Mouse (Mus musculus) heart, embryonic 12.5 days (tissue): ENCODE measurements around the gene Xab2. TPM values are rescaled to one million over a fixed set of nuclear protein-coding genes. Genes with fewer than 3 reads are reported as not detected.

Source experiments
- ATAC-seq: fragments of 200-750 bp; cut with Nextera tagmentation; 2 replicates; pipeline ENCODE4 v1.8.0; 2017; ENCODE audit warnings: moderate TSS enrichment, moderate library complexity; ENCODE audit not compliant: insufficient number of reproducible peaks, low FRiP score
- H3K27ac ChIP-seq: fragments of 300-500 bp; sonication (generic); 2 replicates; pipeline ENCODE4 v1.5.1; 2016; ENCODE audit warnings: mild to moderate bottlenecking, moderate library complexity; ENCODE audit not compliant: poor library complexity, severe bottlenecking
- H3K27me3 ChIP-seq: fragments of 300-500 bp; sonication (generic); replicated peaks from 2 replicates; pipeline ENCODE4 v1.6.1; 2016; ENCODE audit warnings: mild to moderate bottlenecking, moderate library complexity
- H3K36me3 ChIP-seq: fragments of 300-500 bp; sonication (generic); 2 replicates; pipeline ENCODE4 v1.6.1; 2016; ENCODE audit warnings: mild to moderate bottlenecking, moderate library complexity
- H3K4me1 ChIP-seq: fragments of 300-500 bp; sonication (generic); replicated peaks from 2 replicates; pipeline ENCODE4 v1.6.1; 2016; ENCODE audit warnings: mild to moderate bottlenecking
- H3K4me2 ChIP-seq: fragments of 300-500 bp; sonication (generic); 2 replicates; pipeline ENCODE4 v1.6.1; 2016; ENCODE audit warnings: mild to moderate bottlenecking, moderate library complexity
- H3K4me3 ChIP-seq: fragments of 300-500 bp; sonication (generic); 2 replicates; pipeline ENCODE4 v1.5.1; 2016; ENCODE audit warnings: mild to moderate bottlenecking
- H3K9ac ChIP-seq: fragments of 300-500 bp; sonication (generic); 2 replicates; pipeline ENCODE4 v1.6.1; 2016; ENCODE audit warnings: mild to moderate bottlenecking, moderate library complexity
- H3K9me3 ChIP-seq: fragments of 300-500 bp; sonication (generic); replicated peaks from 2 replicates; pipeline ENCODE4 v1.6.1; 2016; ENCODE audit warnings: mild to moderate bottlenecking, moderate library complexity
- WGBS: fragments of 180-500 bp; shearing (Covaris S2); methylation state at CpG from one replicate; pipeline ENCODE4 v1.1.7; 2016; 5-methylcytosine and 5-hydroxymethylcytosine counted together
- polyA plus RNA-seq: library from polyadenylated mRNA; unstranded; fragments of >200 nt; fragmentation: Nextera tagmentation; extraction: Ambion mirVana; gene quantifications from 2 replicates; pipeline ENCODE4 v1.2.1, GENCODE M21; 2016

Xab2 gene
- polyA plus RNA-seq: 33.8 and 34.9 TPM in 2 replicates

- peak within 1 kb of the TSS; percentile 94 for H3K4me3 ChIP-seq
- under 1% methylated on average over 37 of the region's 37 CpGs for WGBS
These were observed at the start of gene Xab2, which contains the start of gene Pet100 for GRCm38 (mm10) chr8:3621199-3621970. Gene Xab2 (minus strand): TSS chr8:3621316. Gene Pet100 (plus strand): TSS chr8:3621548.

GRCm38 (mm10) chr8:3670388-3670787, 49.3 kb upstream of the Xab2 start:
- Histone ChIP-seq H3K9ac (no peak overlapping the region), H3K27me3 (peaks cover 4% of the 10 kb centered on the region; the same call in 1 of the 2 replicates), H3K36me3 (no peaks in the 10 kb centered on the region), H3K4me1 (0 out of 2 replicates have a peak, but pooled peaks cover 4% of the 10 kb centered on the region), H3K9me3 (no peaks in the 10 kb centered on the region), H3K4me2 (no peak overlapping the region), H3K4me3 (no peak overlapping the region), H3K27ac (no peak overlapping the region)
- ATAC-seq: no peak
- 71% methylated on average over 2 of the region's 2 CpGs for WGBS

More at GRCm38 (mm10) chr8:3621199-3621970, at the start of gene Xab2, which contains the start of gene Pet100:
- Histone ChIP-seq H3K4me1 (peaks cover 17% of the 10 kb centered on the region), H3K4me2 (peak within 1 kb of the TSS; percentile 84), H3K27me3 (no peaks in the 10 kb centered on the region), H3K27ac (no peak within 1 kb of the TSS), H3K36me3 (peaks cover 24% of the 10 kb centered on the region), H3K9me3 (no peaks in the 10 kb centered on the region), H3K9ac (peak within 1 kb of the TSS; percentile 93)
- peak; percentile 98 for ATAC-seq

- no peaks in the 10 kb centered on the region for H3K9me3 ChIP-seq
- H3K36me3 ChIP-seq: no peaks in the 10 kb centered on the region
- H3K4me1 ChIP-seq: no peaks in the 10 kb centered on the region
- WGBS: 61% methylated on average over 6 of the region's 6 CpGs
- H3K4me2 ChIP-seq: no peak within 1 kb of the TSS
- no peak for ATAC-seq
- no peak within 1 kb of the TSS for H3K9ac ChIP-seq
- no peak within 1 kb of the TSS for H3K4me3 ChIP-seq
- no peak within 1 kb of the TSS for H3K27ac ChIP-seq
- peaks cover 4% of the 10 kb centered on the region; the same call in 1 of the 2 replicates for H3K27me3 ChIP-seq
These were observed 44.4 kb upstream of the Xab2 start, which contains the start of gene Mcemp1 for GRCm38 (mm10) chr8:3665507-3665906. Gene Mcemp1 (plus strand): TSS chr8:3665754.

GRCm38 (mm10) chr8:3664405-3664804, 43.3 kb upstream of the Xab2 start:
- Histone ChIP-seq H3K4me1 (no peaks in the 10 kb centered on the region), H3K4me3 (no peak overlapping the region), H3K36me3 (no peaks in the 10 kb centered on the region), H3K9me3 (no peaks in the 10 kb centered on the region), H3K27me3 (peaks cover 4% of the 10 kb centered on the region; the same call in 1 of the 2 replicates), H3K9ac (no peak overlapping the region), H3K27ac (no peak overlapping the region), H3K4me2 (no peak overlapping the region)
- no peak for ATAC-seq
- 51% methylated on average over 5 of the region's 5 CpGs for WGBS

GRCm38 (mm10) chr8:3660889-3661288, 39.8 kb upstream of the Xab2 start:
- H3K4me3 ChIP-seq: no peak overlapping the region
- H3K27me3 ChIP-seq: peaks cover 13% of the 10 kb centered on the region
- no peak overlapping the region for H3K9ac ChIP-seq
- H3K4me2 ChIP-seq: no peak overlapping the region
- no peaks in the 10 kb centered on the region for H3K9me3 ChIP-seq
- H3K36me3 ChIP-seq: no peaks in the 10 kb centered on the region
- H3K4me1 ChIP-seq: no peaks in the 10 kb centered on the region
- 68% methylated on average over 8 of the region's 8 CpGs for WGBS
- ATAC-seq: no peak
- H3K27ac ChIP-seq: no peak overlapping the region

GRCm38 (mm10) chr8:3656725-3657381, 35.7 kb upstream of the Xab2 start:
- Histone ChIP-seq H3K9me3 (no peaks in the 10 kb centered on the region), H3K27me3 (peaks cover 13% of the 10 kb centered on the region), H3K9ac (no peak overlapping the region), H3K4me1 (no peaks in the 10 kb centered on the region), H3K4me2 (no peak overlapping the region), H3K36me3 (no peaks in the 10 kb centered on the region), H3K27ac (no peak overlapping the region), H3K4me3 (no peak overlapping the region)
- WGBS: 35% methylated on average over 7 of the region's 7 CpGs
- no peak for ATAC-seq

GRCm38 (mm10) chr8:3655526-3655925, 34.4 kb upstream of the Xab2 start, which contains the start of gene Retn:
Gene Retn (plus strand): TSS chr8:3655770.
- no peak within 1 kb of the TSS for H3K4me3 ChIP-seq
- H3K4me2 ChIP-seq: no peak within 1 kb of the TSS
- H3K36me3 ChIP-seq: no peaks in the 10 kb centered on the region
- no peak for ATAC-seq
- H3K27me3 ChIP-seq: peaks cover 13% of the 10 kb centered on the region
- WGBS: 70% methylated on average over 3 of the region's 3 CpGs
- H3K27ac ChIP-seq: no peak within 1 kb of the TSS
- no peaks in the 10 kb centered on the region for H3K4me1 ChIP-seq
- H3K9me3 ChIP-seq: no peaks in the 10 kb centered on the region
- no peak within 1 kb of the TSS for H3K9ac ChIP-seq

- no peak overlapping the region for H3K27ac ChIP-seq
- no peak for ATAC-seq
- no peaks in the 10 kb centered on the region for H3K36me3 ChIP-seq
- H3K27me3 ChIP-seq: peaks cover 13% of the 10 kb centered on the region
- H3K9ac ChIP-seq: no peak overlapping the region
- WGBS: 64% methylated on average over 11 of the region's 11 CpGs
- no peak overlapping the region for H3K4me2 ChIP-seq
- H3K4me1 ChIP-seq: no peaks in the 10 kb centered on the region
- H3K9me3 ChIP-seq: no peaks in the 10 kb centered on the region
- no peak overlapping the region for H3K4me3 ChIP-seq
These were observed 33.8 kb upstream of the Xab2 start for GRCm38 (mm10) chr8:3654726-3655508.

GRCm38 (mm10) chr8:3652845-3653244, 31.7 kb upstream of the Xab2 start:
- Histone ChIP-seq H3K27ac (no peak overlapping the region), H3K36me3 (no peaks in the 10 kb centered on the region), H3K4me2 (no peak overlapping the region), H3K9ac (no peak overlapping the region), H3K27me3 (peaks cover 9% of the 10 kb centered on the region), H3K4me1 (no peaks in the 10 kb centered on the region), H3K9me3 (no peaks in the 10 kb centered on the region), H3K4me3 (no peak overlapping the region)
- WGBS: 60% methylated on average over 3 of the region's 3 CpGs
- no peak for ATAC-seq

- Histone ChIP-seq H3K4me2 (peak overlapping the region; percentile 17; the same call in 1 of the 2 replicates), H3K36me3 (no peaks in the 10 kb centered on the region), H3K4me1 (no peaks in the 10 kb centered on the region), H3K4me3 (no peak overlapping the region), H3K9me3 (no peaks in the 10 kb centered on the region), H3K9ac (no peak overlapping the region), H3K27ac (no peak overlapping the region), H3K27me3 (no peaks in the 10 kb centered on the region)
- 52% methylated on average over 1 of the region's 1 CpGs for WGBS
- ATAC-seq: no peak
These were observed 27.9 kb upstream of the Xab2 start for GRCm38 (mm10) chr8:3648990-3649389.

GRCm38 (mm10) chr8:3648268-3648667, 27.2 kb upstream of the Xab2 start:
- no peaks in the 10 kb centered on the region for H3K4me1 ChIP-seq
- no peak for ATAC-seq
- H3K27ac ChIP-seq: no peak overlapping the region
- H3K4me3 ChIP-seq: no peak overlapping the region
- H3K27me3 ChIP-seq: no peaks in the 10 kb centered on the region
- no peak overlapping the region for H3K4me2 ChIP-seq
- H3K36me3 ChIP-seq: no peaks in the 10 kb centered on the region
- WGBS: 66% methylated on average over 2 of the region's 2 CpGs
- no peaks in the 10 kb centered on the region for H3K9me3 ChIP-seq
- no peak overlapping the region for H3K9ac ChIP-seq
